Mouse (Mus musculus) small intestine, adult 2 months (tissue): ENCODE measurements around the gene Myom1.

Experiments used
- CTCF ChIP-seq: fragments of 200-500 bp; IDR thresholded peaks from 2 replicates; pipeline ENCODE4 v1.5.1; 2012; ENCODE audit warnings: low read depth, mild to moderate bottlenecking, control low read depth, inconsistent platforms, low read length, moderate library complexity, mixed read lengths; ENCODE audit not compliant: insufficient replicate concordance, insufficient read length; ENCODE audit errors: extremely low read depth
- POLR2A ChIP-seq: fragments of 200-500 bp; IDR thresholded peaks from 2 replicates; pipeline ENCODE4 v1.6.1; 2012; ENCODE audit warnings: low read depth, mild to moderate bottlenecking, control low read depth, inconsistent platforms, low read length, moderate library complexity

DNA sequence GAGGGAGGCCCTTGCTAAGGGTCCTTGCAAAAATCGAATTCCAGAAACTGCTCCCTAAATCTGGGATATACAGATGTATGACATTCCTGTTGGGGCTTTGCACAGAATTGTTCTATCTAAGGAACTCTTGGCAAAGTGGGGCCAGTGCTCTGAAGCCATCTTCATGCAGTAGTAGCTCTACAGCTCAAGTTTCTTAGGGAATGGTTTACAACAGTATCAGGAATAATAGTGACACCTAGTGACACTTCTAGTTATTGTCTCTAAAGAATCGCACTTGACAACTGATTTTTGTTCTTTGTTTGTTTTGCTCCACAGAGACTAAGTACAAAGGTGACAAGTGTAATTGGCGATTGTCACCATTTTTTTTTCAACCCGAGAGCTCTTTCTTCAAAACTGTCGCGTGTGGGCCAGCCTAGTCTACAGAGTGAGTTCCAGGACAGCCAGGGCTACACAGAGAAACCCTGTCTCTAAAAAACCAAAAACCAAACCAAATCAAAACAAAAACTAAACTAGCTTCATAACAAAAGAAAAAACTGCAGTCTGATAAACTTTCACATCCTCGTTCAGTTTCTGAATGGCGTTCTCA, 33.7 kb upstream of the Myom1 start:
- TF ChIP-seq POLR2A (no peak), CTCF (no peak)
